Mouse (Mus musculus) G1E (cell line): ENCODE data around the gene Rasa3.

Source experiments
- CTCF ChIP-seq: IDR thresholded peaks from 2 replicates; pipeline ENCODE4 v1.5.1; 2012; ENCODE audit warnings: low read depth, low read length, inconsistent platforms, mixed read lengths
- POLR2AphosphoS5 ChIP-seq: IDR thresholded peaks from 2 replicates; pipeline ENCODE4 v1.6.1; 2012; ENCODE audit warnings: low read depth, low read length, inconsistent platforms; ENCODE audit not compliant: insufficient replicate concordance

GRCm38 (mm10) chr8:13530401-13530800 is 147.0 kb downstream of the Rasa3 start:
- TF ChIP-seq CTCF (no peak), POLR2AphosphoS5 (no peak)
